Mouse (Mus musculus) heart, embryonic 16.5 days (tissue): Measurements from ENCODE around the gene Ms4a3. TPM values are rescaled to one million over a fixed set of nuclear protein-coding genes. Genes with fewer than 3 reads are reported as not detected.

Experiments used
- ATAC-seq: fragments of 200-750 bp; cut with Nextera tagmentation; replicated peaks from 2 replicates; pipeline ENCODE4 v1.8.0; 2017; ENCODE audit warnings: moderate number of reproducible peaks; ENCODE audit not compliant: insufficient read depth, low FRiP score; ENCODE audit errors: extremely low read depth
- H3K27ac ChIP-seq: fragments of 300-500 bp; sonication (generic); 2 replicates; pipeline ENCODE4 v1.5.1; 2014; ENCODE audit warnings: mild to moderate bottlenecking, low read length, control low read depth, moderate library complexity
- H3K27me3 ChIP-seq: fragments of 300-500 bp; sonication (generic); 2 replicates; pipeline ENCODE4 v1.6.1; 2014; ENCODE audit warnings: low read length, mixed read lengths; ENCODE audit not compliant: control insufficient read depth, insufficient read depth
- H3K36me3 ChIP-seq: fragments of 300-500 bp; sonication (generic); 2 replicates; pipeline ENCODE4 v1.6.1; 2014; ENCODE audit not compliant: control insufficient read depth, insufficient read depth
- H3K4me1 ChIP-seq: fragments of 300-500 bp; sonication (generic); 2 replicates; pipeline ENCODE4 v1.6.1; 2014; ENCODE audit warnings: low read length, mixed read lengths; ENCODE audit not compliant: control insufficient read depth, insufficient read depth
- H3K4me2 ChIP-seq: fragments of 300-500 bp; sonication (generic); 2 replicates; pipeline ENCODE4 v1.6.1; 2014; ENCODE audit warnings: low read depth, mild to moderate bottlenecking, control low read depth, low read length
- H3K4me3 ChIP-seq: fragments of 300-500 bp; sonication (generic); 2 replicates; pipeline ENCODE4 v1.5.1; 2014; ENCODE audit warnings: mild to moderate bottlenecking, control low read depth, low read length
- H3K9ac ChIP-seq: fragments of 300-500 bp; sonication (generic); 2 replicates; pipeline ENCODE4 v1.6.1; 2014; ENCODE audit warnings: low read length, control low read depth
- H3K9me3 ChIP-seq: fragments of 300-500 bp; sonication (generic); replicated peaks from 2 replicates; pipeline ENCODE4 v1.6.1; 2016; ENCODE audit warnings: low read length; ENCODE audit not compliant: control insufficient read depth
- WGBS: fragments of 180-500 bp; shearing (Covaris S2); extraction: QIAGEN DNeasy Blood & Tissue Kit; methylation state at CpG from one replicate; pipeline ENCODE4 v1.1.7; 2014; 5-methylcytosine and 5-hydroxymethylcytosine counted together
- polyA plus RNA-seq: library from polyadenylated mRNA; unstranded; fragments of >200 nt; fragmentation: Nextera tagmentation; extraction: Ambion mirVana; gene quantifications from 2 replicates; pipeline ENCODE4 v1.2.1, GENCODE M21; 2015

Ms4a3 gene
- polyA plus RNA-seq, 1 experiment from 2014 or later, result 0.14 TPM

- Histone ChIP-seq H3K36me3 (no peaks in the 10 kb centered on the region), H3K4me1 (no peaks in the 10 kb centered on the region), H3K9ac (no peak overlapping the region), H3K4me3 (no peak overlapping the region), H3K27ac (no peak overlapping the region), H3K27me3 (no peaks in the 10 kb centered on the region), H3K4me2 (no peak overlapping the region), H3K9me3 (no peaks in the 10 kb centered on the region)
- ATAC-seq, result no peak
- WGBS, result 0% methylated on average over 1 of the region's 1 CpGs
Measured at GRCm38 (mm10) chr19:11608172-11608571, 32.5 kb downstream of the Ms4a3 start.

GRCm38 (mm10) chr19:11604603-11605002 lies 36.0 kb downstream of the Ms4a3 start, which contains the start of gene Ms4a6d:
Ms4a6d (minus strand) TSS chr19:11604849.
- no peak within 1 kb of the TSS for H3K9ac ChIP-seq
- 75% methylated on average over 2 of the region's 2 CpGs for WGBS
- no peaks in the 10 kb centered on the region for H3K4me1 ChIP-seq
- H3K9me3 ChIP-seq, result no peaks in the 10 kb centered on the region
- H3K4me2 ChIP-seq, result no peak within 1 kb of the TSS
- ATAC-seq, result no peak
- no peaks in the 10 kb centered on the region for H3K36me3 ChIP-seq
- H3K27me3 ChIP-seq, result no peaks in the 10 kb centered on the region
- H3K4me3 ChIP-seq, result no peak within 1 kb of the TSS
- no peak within 1 kb of the TSS for H3K27ac ChIP-seq

- H3K27ac ChIP-seq, result no peak overlapping the region
- WGBS, result 75% methylated on average over 2 of the region's 2 CpGs
- no peak overlapping the region for H3K4me2 ChIP-seq
- no peaks in the 10 kb centered on the region for H3K4me1 ChIP-seq
- no peaks in the 10 kb centered on the region for H3K36me3 ChIP-seq
- ATAC-seq, result no peak; the same call in 1 of the 2 replicates
- H3K4me3 ChIP-seq, result no peak overlapping the region
- no peak overlapping the region for H3K9ac ChIP-seq
- H3K9me3 ChIP-seq, result no peaks in the 10 kb centered on the region
- no peaks in the 10 kb centered on the region for H3K27me3 ChIP-seq
Measured at GRCm38 (mm10) chr19:11602026-11602425, 38.6 kb downstream of the Ms4a3 start.

GRCm38 (mm10) chr19:11601349-11601748 lies 39.3 kb downstream of the Ms4a3 start:
- no peak for ATAC-seq
- Histone ChIP-seq H3K27ac (no peak overlapping the region), H3K9ac (no peak overlapping the region), H3K4me1 (no peaks in the 10 kb centered on the region), H3K4me2 (no peak overlapping the region), H3K36me3 (no peaks in the 10 kb centered on the region), H3K9me3 (no peaks in the 10 kb centered on the region), H3K4me3 (no peak overlapping the region), H3K27me3 (no peaks in the 10 kb centered on the region)
- 80% methylated on average over 3 of the region's 3 CpGs for WGBS

GRCm38 (mm10) chr19:11589891-11590449 lies 50.7 kb downstream of the Ms4a3 start:
- Histone ChIP-seq H3K9ac (no peak overlapping the region), H3K4me1 (no peaks in the 10 kb centered on the region), H3K27ac (no peak overlapping the region), H3K9me3 (no peaks in the 10 kb centered on the region), H3K36me3 (no peaks in the 10 kb centered on the region), H3K4me3 (no peak overlapping the region), H3K4me2 (no peak overlapping the region), H3K27me3 (no peaks in the 10 kb centered on the region)
- 60% methylated on average over 2 of the region's 2 CpGs for WGBS
- no peak for ATAC-seq

GRCm38 (mm10) chr19:11589205-11589604 lies 51.4 kb downstream of the Ms4a3 start:
- WGBS, result 66% methylated on average over 4 of the region's 4 CpGs
- no peak for ATAC-seq
- H3K4me3 ChIP-seq, result no peak overlapping the region

More at GRCm38 (mm10) chr19:11589205-11589604, 51.4 kb downstream of the Ms4a3 start:
- Histone ChIP-seq H3K36me3 (no peaks in the 10 kb centered on the region), H3K27ac (no peak overlapping the region), H3K4me2 (no peak overlapping the region), H3K4me1 (no peaks in the 10 kb centered on the region), H3K9me3 (no peaks in the 10 kb centered on the region), H3K27me3 (no peaks in the 10 kb centered on the region), H3K9ac (no peak overlapping the region)

Other genes starting within 250 kb of the Ms4a3 start
- 0.55 and 1.1 TPM in 2 replicates for gene Ms4a4c, start 236.1 kb downstream of the Ms4a3 start, polyA plus RNA-seq
- 1.6 and 3.8 TPM in 2 replicates for gene Ms4a4b, start 197.3 kb downstream of the Ms4a3 start, polyA plus RNA-seq
- 3.2 and 4.2 TPM in 2 replicates for gene Ms4a6c, start 171.5 kb downstream of the Ms4a3 start, polyA plus RNA-seq
- gene Gm8369, start 154.9 kb downstream of the Ms4a3 start, polyA plus RNA-seq, result not detected in 2 replicates
- 4.8 and 7.9 TPM in 2 replicates for gene Ms4a6b, start 124.3 kb downstream of the Ms4a3 start, polyA plus RNA-seq
- gene Ms4a4d, start 104.0 kb downstream of the Ms4a3 start, polyA plus RNA-seq, result 0.93 and 1.1 TPM in 2 replicates
- 3.6 and 4.0 TPM in 2 replicates for gene Ms4a6d, start 36.0 kb downstream of the Ms4a3 start, polyA plus RNA-seq
- gene Ms4a2, start 17.1 kb downstream of the Ms4a3 start, polyA plus RNA-seq, result 0.09 and 0.10 TPM in 2 replicates
- gene Oosp2, start 19.7 kb upstream of the Ms4a3 start, polyA plus RNA-seq, result not detected in 2 replicates
- gene Oosp1, start 50.3 kb upstream of the Ms4a3 start, polyA plus RNA-seq, result not detected in 2 replicates
- gene Oosp3, start 56.2 kb upstream of the Ms4a3 start, polyA plus RNA-seq, result not detected in 2 replicates
- gene Gif, start 106.7 kb upstream of the Ms4a3 start, polyA plus RNA-seq, result not detected in 2 replicates
- gene Mrpl16, start 129.5 kb upstream of the Ms4a3 start, polyA plus RNA-seq, result 66.1 and 70.5 TPM in 2 replicates
- gene Stx3, start 178.6 kb upstream of the Ms4a3 start, polyA plus RNA-seq, result 6.2 and 6.4 TPM in 2 replicates
- gene Olfr1417, start 198.4 kb upstream of the Ms4a3 start, polyA plus RNA-seq, result not detected in 2 replicates
- gene Olfr1418, start 220.2 kb upstream of the Ms4a3 start, polyA plus RNA-seq, result not detected in 2 replicates
- not detected in 2 replicates for gene Olfr1419, start 234.3 kb upstream of the Ms4a3 start, polyA plus RNA-seq
- gene Olfr1420, start 245.7 kb upstream of the Ms4a3 start, polyA plus RNA-seq, result 0.12 TPM in 1 of 2 replicates, not detected in the other